Mouse (Mus musculus) spleen, postnatal 4 days (tissue): ENCODE results near the gene Dynlt3.

Experiments
- DNase-seq, 2 experiments: peaks; one replicate each; pipeline ENCODE4 v3.0.0; 2022; ENCODE audit warnings: low spot score in 2 of 2

Dynlt3 gene

GRCm38 (mm10) chrX:9662391-9663111, at the start of gene Dynlt3:
Gene Dynlt3, minus strand, starts transcription at chrX:9663003.
- peak; percentile 70 to 82 for DNase-seq

GRCm38 (mm10) chrX:9699815-9700214, 37.0 kb upstream of the Dynlt3 start:
- DNase-seq = no peak

GRCm38 (mm10) chrX:9695997-9696396, 33.2 kb upstream of the Dynlt3 start:
- DNase-seq = no peak

- no peak for DNase-seq
Measured at GRCm38 (mm10) chrX:9672040-9672439, 9.2 kb upstream of the Dynlt3 start.

- DNase-seq = no peak
Measured at GRCm38 (mm10) chrX:9671418-9671817, 8.6 kb upstream of the Dynlt3 start.

- DNase-seq = peak in 1 of 2 experiments; percentile 36
Measured at GRCm38 (mm10) chrX:9652806-9653205, 10.0 kb downstream of the Dynlt3 start.

GRCm38 (mm10) chrX:9640594-9640993, 22.2 kb downstream of the Dynlt3 start:
- peak; percentile 13 to 57 for DNase-seq

- peak in 1 of 2 experiments; percentile 23 for DNase-seq
Measured at GRCm38 (mm10) chrX:9640126-9640525, 22.7 kb downstream of the Dynlt3 start.
